Mouse (Mus musculus) hindbrain, embryonic 14.5 days (tissue): ENCODE measurements around the gene Aco2. TPM values are rescaled to one million over a fixed set of nuclear protein-coding genes. Genes with fewer than 3 reads are reported as not detected.

Experiments
- ATAC-seq: fragments of 200-750 bp; cut with Nextera tagmentation; 2 replicates; pipeline ENCODE4 v1.8.0; 2017; ENCODE audit warnings: moderate number of reproducible peaks, mild to moderate bottlenecking, moderate TSS enrichment, moderate library complexity; ENCODE audit not compliant: low FRiP score
- DNase-seq: peaks from one replicate; pipeline ENCODE4 v3.0.0-alpha.2; 2015; ENCODE audit warnings: low spot score
- H3K27ac ChIP-seq: fragments of 300-500 bp; sonication (generic); 2 replicates; pipeline ENCODE4 v1.5.1; 2014; ENCODE audit warnings: mild to moderate bottlenecking, moderate library complexity
- H3K27me3 ChIP-seq: fragments of 300-500 bp; sonication (generic); 2 replicates; pipeline ENCODE4 v1.6.1; 2014; ENCODE audit warnings: mild to moderate bottlenecking, low read length, mixed read lengths; ENCODE audit not compliant: control insufficient read depth, insufficient read depth
- H3K36me3 ChIP-seq: fragments of 300-500 bp; sonication (generic); replicated peaks from 2 replicates; pipeline ENCODE4 v1.6.1; 2014; ENCODE audit not compliant: control insufficient read depth, insufficient read depth
- H3K4me1 ChIP-seq: fragments of 300-500 bp; sonication (generic); replicated peaks from 2 replicates; pipeline ENCODE4 v1.6.1; 2014; ENCODE audit warnings: antibody characterized with exemption, low read length, mixed read lengths; ENCODE audit not compliant: control insufficient read depth, insufficient read depth
- H3K4me2 ChIP-seq: fragments of 300-500 bp; sonication (generic); replicated peaks from 2 replicates; pipeline ENCODE4 v1.6.1; 2014; ENCODE audit warnings: mild to moderate bottlenecking, moderate library complexity
- H3K4me3 ChIP-seq: fragments of 300-500 bp; sonication (generic); replicated peaks from 2 replicates; pipeline ENCODE4 v1.5.1; 2014; ENCODE audit warnings: mild to moderate bottlenecking, low read length
- H3K9ac ChIP-seq: fragments of 300-500 bp; sonication (generic); 2 replicates; pipeline ENCODE4 v1.6.1; 2014
- H3K9me3 ChIP-seq: fragments of 300-500 bp; sonication (generic); 2 replicates; pipeline ENCODE4 v1.6.1; 2016; ENCODE audit warnings: low read length; ENCODE audit not compliant: control insufficient read depth
- WGBS: fragments of 180-500 bp; shearing (Covaris S2); extraction: QIAGEN DNeasy Blood & Tissue Kit; methylation state at CpG from one replicate; pipeline ENCODE4 v1.1.7; 2014; 5-methylcytosine and 5-hydroxymethylcytosine counted together
- polyA plus RNA-seq: library from polyadenylated mRNA; unstranded; fragments of >200 nt; fragmentation: Nextera tagmentation; extraction: Ambion mirVana; gene quantifications from 2 replicates; pipeline ENCODE4 v1.2.1, GENCODE M21; 2014

Aco2 gene
- polyA plus RNA-seq, 1 experiment from 2014 or later: 252 TPM

- ATAC-seq (no peak), DNase-seq (no peak)
- 77% methylated on average over 4 of the region's 4 CpGs for WGBS
- no peak overlapping the region for H3K9ac ChIP-seq
- no peaks in the 10 kb centered on the region for H3K9me3 ChIP-seq
- no peaks in the 10 kb centered on the region for H3K27me3 ChIP-seq
- H3K4me3 ChIP-seq: no peak overlapping the region
- 0 out of 2 replicates have a peak, but pooled peaks cover 3% of the 10 kb centered on the region for H3K4me1 ChIP-seq
- no peak overlapping the region for H3K27ac ChIP-seq
- peaks cover 3% of the 10 kb centered on the region; the same call in 1 of the 2 replicates for H3K36me3 ChIP-seq
- H3K4me2 ChIP-seq: no peak overlapping the region
Measured at GRCm38 (mm10) chr15:81833481-81833880, 38.6 kb upstream of the Aco2 start.

GRCm38 (mm10) chr15:81834171-81834841 is 37.8 kb upstream of the Aco2 start:
- DNase-seq (no peak), ATAC-seq (no peak)
- no peak overlapping the region for H3K27ac ChIP-seq
- no peak overlapping the region for H3K4me2 ChIP-seq
- WGBS: 61% methylated on average over 3 of the region's 3 CpGs
- no peaks in the 10 kb centered on the region for H3K27me3 ChIP-seq
- H3K4me1 ChIP-seq: 0 out of 2 replicates have a peak, but pooled peaks cover 3% of the 10 kb centered on the region
- no peak overlapping the region for H3K9ac ChIP-seq
- no peak overlapping the region for H3K4me3 ChIP-seq
- H3K9me3 ChIP-seq: no peaks in the 10 kb centered on the region
- H3K36me3 ChIP-seq: no peaks in the 10 kb centered on the region

DNA sequence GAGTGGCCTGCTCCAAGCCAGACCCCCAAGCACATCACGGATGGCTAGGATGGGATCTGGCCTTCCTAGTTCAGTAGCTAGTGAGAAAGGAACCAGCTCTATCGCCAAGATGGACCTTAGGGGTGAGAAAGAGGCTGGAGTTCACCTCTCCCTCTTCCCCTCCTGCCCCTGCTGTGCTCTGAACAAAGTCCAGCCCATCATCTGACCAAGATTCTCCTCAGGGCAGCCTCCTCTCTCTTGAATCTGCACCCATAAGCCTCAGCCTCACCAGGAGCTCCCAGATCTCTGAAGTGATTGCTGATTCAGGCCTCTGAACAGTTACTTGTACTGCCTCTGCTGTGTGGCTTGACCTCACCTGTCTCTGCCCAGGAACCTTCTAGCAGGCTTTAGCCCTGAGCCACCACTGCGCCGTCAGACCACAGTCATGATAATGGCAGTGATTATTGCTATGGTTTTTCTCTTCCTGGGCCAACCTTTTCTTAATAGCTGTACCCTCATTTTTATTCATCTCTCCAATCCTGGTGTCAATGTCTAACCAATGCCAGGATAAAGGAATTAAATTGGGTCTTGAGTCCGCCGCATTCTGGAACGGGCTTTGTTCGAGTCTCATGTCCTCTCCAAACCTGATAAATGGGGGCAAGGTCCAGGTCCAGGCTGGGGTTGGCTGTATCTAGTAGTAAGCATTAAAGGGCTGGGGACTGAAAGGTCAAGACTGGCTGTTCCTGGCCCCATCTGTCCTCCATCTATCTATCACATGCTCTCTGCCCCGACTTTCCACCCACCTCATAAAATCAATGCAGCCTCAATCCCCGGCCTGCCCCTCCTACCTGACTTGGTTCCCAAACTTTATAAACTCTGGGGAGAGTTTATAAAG is 36.9 kb upstream of the Aco2 start:
- no peaks in the 10 kb centered on the region for H3K36me3 ChIP-seq
- ATAC-seq: no peak
- DNase-seq: no peak
- no peak overlapping the region for H3K9ac ChIP-seq
- H3K27me3 ChIP-seq: no peaks in the 10 kb centered on the region
- H3K4me2 ChIP-seq: no peak overlapping the region
- H3K27ac ChIP-seq: no peak overlapping the region
- no peak overlapping the region for H3K4me3 ChIP-seq
- 65% methylated on average over 10 of the region's 10 CpGs for WGBS
- H3K4me1 ChIP-seq: peaks cover 10% of the 10 kb centered on the region; the same call in 1 of the 2 replicates
- no peaks in the 10 kb centered on the region for H3K9me3 ChIP-seq

- peaks cover 10% of the 10 kb centered on the region; the same call in 1 of the 2 replicates for H3K4me1 ChIP-seq
- no peaks in the 10 kb centered on the region for H3K27me3 ChIP-seq
- peak overlapping the region; percentile 47; the same call in 1 of the 2 replicates for H3K9ac ChIP-seq
- ATAC-seq (peak; percentile 54; the same call in 1 of the 2 replicates), DNase-seq (no peak)
- 4% methylated on average over 31 of the region's 33 CpGs for WGBS
- no peaks in the 10 kb centered on the region for H3K36me3 ChIP-seq
- H3K4me3 ChIP-seq: no peak overlapping the region
- H3K27ac ChIP-seq: no peak overlapping the region
- no peaks in the 10 kb centered on the region for H3K9me3 ChIP-seq
- peak overlapping the region; percentile 46 for H3K4me2 ChIP-seq
Measured at GRCm38 (mm10) chr15:81836124-81836821, 35.8 kb upstream of the Aco2 start.

DNA sequence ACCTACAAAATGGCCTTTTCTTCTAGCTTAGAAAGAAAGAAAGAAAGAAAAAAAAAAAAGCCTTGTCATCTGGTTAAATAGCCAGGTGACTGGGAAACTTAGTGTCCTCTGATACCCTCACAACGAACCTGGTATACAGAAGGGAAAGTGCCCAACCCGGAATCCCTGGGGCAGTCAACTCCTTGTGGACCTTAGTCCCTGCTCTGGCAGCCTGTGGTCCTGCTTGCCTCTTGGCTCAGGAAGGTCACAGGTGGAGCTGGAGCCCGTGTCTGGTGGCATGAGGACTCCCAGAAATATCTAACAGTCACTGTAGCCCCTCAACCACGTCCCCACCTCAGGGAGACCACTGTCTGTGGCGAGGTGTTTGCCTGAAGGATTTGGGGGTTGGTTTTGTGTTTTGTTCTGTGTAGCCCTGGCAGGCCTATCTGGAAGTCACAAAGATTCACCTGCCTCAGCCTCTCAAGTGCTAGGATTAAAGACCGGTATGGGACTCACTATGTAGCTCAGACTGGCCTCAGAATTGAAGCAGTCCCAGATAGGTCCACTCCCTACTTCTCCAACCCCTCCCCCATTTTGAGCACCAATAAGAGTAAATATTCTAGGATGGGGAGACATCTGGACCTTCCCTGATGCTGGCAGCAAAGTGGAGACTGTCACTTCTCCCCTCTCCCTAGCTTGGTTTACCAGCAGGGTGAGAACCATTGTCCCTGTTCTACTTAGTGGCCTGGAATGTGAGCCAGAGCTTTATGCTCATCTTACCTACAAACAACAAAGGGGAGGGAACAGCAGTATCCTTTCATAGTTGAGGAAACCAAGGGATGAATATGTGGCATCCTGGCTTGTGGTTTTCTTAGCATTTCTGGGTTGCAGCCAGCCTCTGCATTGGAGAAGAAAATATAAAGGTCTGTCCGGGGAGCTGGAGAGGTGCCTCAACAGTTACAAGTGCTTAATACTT is 34.9 kb upstream of the Aco2 start:
- ATAC-seq (no peak), DNase-seq (no peak)
- H3K4me1 ChIP-seq: peaks cover 10% of the 10 kb centered on the region; the same call in 1 of the 2 replicates
- no peak overlapping the region for H3K27ac ChIP-seq
- no peaks in the 10 kb centered on the region for H3K36me3 ChIP-seq
- no peaks in the 10 kb centered on the region for H3K27me3 ChIP-seq
- H3K4me2 ChIP-seq: no peak overlapping the region; the same call in 1 of the 2 replicates
- H3K9ac ChIP-seq: no peak overlapping the region
- H3K4me3 ChIP-seq: no peak overlapping the region
- H3K9me3 ChIP-seq: no peaks in the 10 kb centered on the region
- WGBS: 63% methylated on average over 7 of the region's 7 CpGs

- no peak for DNase-seq
- Histone ChIP-seq H3K36me3 (no peaks in the 10 kb centered on the region), H3K27ac (no peak overlapping the region), H3K27me3 (no peaks in the 10 kb centered on the region), H3K4me3 (no peak overlapping the region), H3K9ac (no peak overlapping the region), H3K4me1 (peaks cover 10% of the 10 kb centered on the region; the same call in 1 of the 2 replicates), H3K9me3 (no peaks in the 10 kb centered on the region), H3K4me2 (no peak overlapping the region)
- 71% methylated on average over 14 of the region's 14 CpGs for WGBS
- ATAC-seq: no peak
Measured at GRCm38 (mm10) chr15:81838554-81839235, 33.4 kb upstream of the Aco2 start.

GRCm38 (mm10) chr15:81839634-81840033 is 32.5 kb upstream of the Aco2 start:
- 62% methylated on average over 5 of the region's 5 CpGs for WGBS
- peak overlapping the region; percentile 26; the same call in 1 of the 2 replicates for H3K27ac ChIP-seq
- H3K27me3 ChIP-seq: no peaks in the 10 kb centered on the region
- no peak overlapping the region for H3K4me2 ChIP-seq
- ATAC-seq (peak; percentile 75; the same call in 1 of the 2 replicates), DNase-seq (peak; percentile 69)
- H3K36me3 ChIP-seq: no peaks in the 10 kb centered on the region
- no peaks in the 10 kb centered on the region for H3K9me3 ChIP-seq
- H3K9ac ChIP-seq: no peak overlapping the region
- H3K4me1 ChIP-seq: peaks cover 10% of the 10 kb centered on the region; the same call in 1 of the 2 replicates
- H3K4me3 ChIP-seq: no peak overlapping the region

GRCm38 (mm10) chr15:81840306-81840705 is 31.8 kb upstream of the Aco2 start:
- H3K27me3 ChIP-seq: no peaks in the 10 kb centered on the region
- no peak overlapping the region for H3K9ac ChIP-seq
- no peaks in the 10 kb centered on the region for H3K36me3 ChIP-seq
- H3K4me3 ChIP-seq: no peak overlapping the region
- no peak for ATAC-seq
- peaks cover 10% of the 10 kb centered on the region; the same call in 1 of the 2 replicates for H3K4me1 ChIP-seq
- no peak overlapping the region for H3K4me2 ChIP-seq
- no peaks in the 10 kb centered on the region for H3K9me3 ChIP-seq
- 92% methylated on average over 7 of the region's 7 CpGs for WGBS
- no peak for DNase-seq
- H3K27ac ChIP-seq: no peak overlapping the region
